Mouse (Mus musculus) brain, embryonic 14.5 days (tissue): ENCODE measurements around the gene Dnajb2. TPM values are rescaled to one million over a fixed set of nuclear protein-coding genes. Genes with fewer than 3 reads are reported as not detected.
A peak's percentile ranks its signal among the peaks of the same experiment; 100 is the strongest.
"Not testable (repeated sequence)": the region's sequence is repeated elsewhere in the genome, so short reads cannot be mapped to it uniquely, and the experiment has no call there.

ENCODE experiments used
- DNase-seq: peaks from one replicate; pipeline ENCODE4 v3.0.0-alpha.2; 2011; ENCODE audit warnings: low read depth
- CTCF ChIP-seq: fragments of 200-500 bp; IDR thresholded peaks from 2 replicates; pipeline ENCODE4 v1.5.1; 2012; ENCODE audit warnings: inconsistent platforms, mild to moderate bottlenecking, moderate library complexity, borderline replicate concordance; ENCODE audit not compliant: insufficient read depth, insufficient read length; ENCODE audit errors: extremely low read depth
- POLR2A ChIP-seq: fragments of 200-500 bp; IDR thresholded peaks from 2 replicates; pipeline ENCODE4 v1.6.1; 2012; ENCODE audit warnings: mild to moderate bottlenecking, inconsistent platforms, borderline replicate concordance; ENCODE audit not compliant: poor library complexity, insufficient read depth, insufficient read length, severe bottlenecking; ENCODE audit errors: extremely low read depth
- polyA plus RNA-seq: library from polyadenylated mRNA; depleted of rRNA; stranded (reverse); fragments of >200 nt; gene quantifications from 2 replicates; pipeline ENCODE4 v1.2.3, GENCODE M21; 2012

The Dnajb2 gene
- polyA plus RNA-seq, 1 experiment, result 53.3 TPM

DNA sequence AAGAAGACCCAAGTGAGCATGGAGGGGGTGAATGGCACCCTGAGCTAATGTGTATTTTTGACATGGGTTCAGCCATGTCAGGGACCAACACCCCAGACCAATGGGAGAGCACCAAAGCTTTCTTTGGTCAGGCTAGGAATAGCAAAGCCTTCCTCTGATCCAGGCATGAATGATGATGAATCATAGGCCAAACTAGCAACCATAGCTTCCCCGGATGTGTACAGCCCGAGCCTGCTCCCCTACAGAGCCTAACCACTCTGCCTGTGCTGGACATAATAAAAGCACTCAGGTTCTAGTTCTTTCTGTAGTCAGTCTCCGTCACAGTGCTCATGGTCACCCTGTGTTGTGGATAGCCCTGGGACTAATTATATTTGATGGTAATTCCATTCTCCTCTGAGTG is 14.7 kb upstream of the Dnajb2 start:
- TF ChIP-seq CTCF (no peak), POLR2A (no peak)
- no peak for DNase-seq

DNA sequence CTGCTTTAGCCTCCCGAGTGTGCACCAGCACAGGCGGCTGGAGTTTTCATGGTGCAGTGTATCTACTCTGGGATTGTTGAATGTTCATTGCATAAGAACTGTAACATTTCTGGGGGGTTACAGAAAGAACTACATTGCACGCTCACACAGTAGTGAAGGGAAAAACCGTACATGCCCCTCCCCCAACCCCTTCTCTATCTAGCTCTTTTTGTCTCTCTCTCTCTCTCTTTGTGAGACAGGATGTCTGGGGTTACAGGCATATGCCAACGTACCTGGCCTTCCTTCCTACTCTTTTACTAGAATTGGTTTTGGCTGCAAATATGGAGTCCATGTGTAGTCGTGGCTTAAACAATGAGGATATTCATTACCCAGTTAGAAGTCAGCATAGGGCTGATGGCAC is 13.3 kb upstream of the Dnajb2 start:
- TF ChIP-seq POLR2A (no peak), CTCF (no peak)
- no peak for DNase-seq

DNA sequence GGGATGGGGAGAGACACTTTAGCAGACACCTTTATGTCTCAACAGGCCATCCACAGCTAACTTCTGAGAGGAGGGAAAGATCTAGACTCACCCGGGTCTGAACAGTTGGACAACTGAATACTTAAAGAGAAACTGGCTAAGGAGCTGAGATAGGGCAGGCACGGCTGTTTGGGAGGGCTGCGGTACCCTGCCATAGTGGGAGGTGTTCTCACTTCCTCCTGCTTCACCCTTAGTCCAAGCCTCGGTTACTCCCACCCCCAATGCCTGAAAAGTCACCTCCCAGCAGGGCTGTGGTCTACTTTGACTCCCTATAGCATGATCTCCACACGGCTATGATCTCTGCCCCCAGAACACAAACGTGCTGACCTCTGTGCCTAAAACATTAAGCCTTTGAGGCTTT is 12.7 kb upstream of the Dnajb2 start:
- no peak for DNase-seq
- TF ChIP-seq CTCF, result no peak
- no peak for TF ChIP-seq POLR2A

DNA sequence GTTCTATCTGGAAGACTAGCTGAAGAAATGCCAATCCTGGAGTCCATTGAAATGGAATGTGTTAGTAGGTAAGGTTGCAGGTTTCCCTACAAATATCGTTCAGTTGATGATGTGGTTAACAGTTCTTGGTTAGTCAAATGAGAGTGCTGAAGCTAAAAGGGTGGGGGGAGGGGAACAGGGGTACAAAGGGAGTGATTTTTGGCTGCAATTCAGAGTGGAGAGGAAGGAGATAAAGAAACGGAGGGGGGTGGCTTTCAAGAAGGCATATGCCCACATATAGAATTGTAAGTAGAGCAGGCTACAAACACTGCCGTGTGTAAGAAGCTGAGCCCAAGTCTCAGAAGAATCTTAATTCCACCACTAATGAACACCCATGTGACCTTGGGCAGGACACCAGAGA is 10.7 kb upstream of the Dnajb2 start:
- DNase-seq, result no peak
- TF ChIP-seq CTCF, result no peak
- no peak for TF ChIP-seq POLR2A

DNA sequence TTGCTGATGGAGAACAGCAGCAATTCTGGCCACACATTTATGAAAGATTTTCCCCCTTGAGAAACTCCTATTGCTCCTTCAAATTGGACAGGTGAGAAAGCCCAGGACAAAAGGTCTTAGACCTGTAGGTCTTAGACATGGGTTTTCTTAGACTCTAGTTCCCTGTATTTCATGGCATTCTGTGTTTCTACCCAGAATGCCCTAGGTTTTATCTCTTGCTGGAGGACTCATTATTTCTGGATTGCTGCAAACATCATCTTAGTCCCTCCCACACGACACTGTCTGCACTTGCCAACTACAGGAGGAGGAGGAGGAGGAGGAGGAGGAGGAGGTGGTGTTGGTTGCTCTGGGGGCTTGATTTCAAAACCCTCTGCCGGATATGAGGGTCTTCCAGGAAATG is 10.1 kb upstream of the Dnajb2 start:
- no peak for DNase-seq
- TF ChIP-seq POLR2A (no peak), CTCF (no peak)

DNA sequence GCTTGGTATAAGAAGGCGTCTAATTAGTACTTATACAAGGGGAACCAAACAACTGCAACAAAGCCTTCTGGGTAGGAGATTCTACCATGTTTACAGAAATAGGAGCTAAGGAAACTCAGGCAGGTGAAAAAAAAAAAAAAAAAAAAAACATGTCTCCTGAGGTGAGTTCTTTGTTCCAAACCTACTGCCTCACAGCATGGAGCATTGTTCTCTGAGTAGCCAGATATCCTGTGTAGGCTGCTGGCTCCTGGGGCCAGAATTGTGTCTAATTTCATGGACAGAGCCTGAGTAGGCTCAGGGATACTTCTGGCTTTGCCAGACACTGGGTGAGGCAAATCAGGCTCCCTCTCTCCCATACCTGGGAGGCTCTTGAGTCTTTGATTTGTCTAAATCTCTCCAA is 8.6 kb upstream of the Dnajb2 start:
- no peak for DNase-seq
- TF ChIP-seq POLR2A, result no peak
- no peak for TF ChIP-seq CTCF

DNA sequence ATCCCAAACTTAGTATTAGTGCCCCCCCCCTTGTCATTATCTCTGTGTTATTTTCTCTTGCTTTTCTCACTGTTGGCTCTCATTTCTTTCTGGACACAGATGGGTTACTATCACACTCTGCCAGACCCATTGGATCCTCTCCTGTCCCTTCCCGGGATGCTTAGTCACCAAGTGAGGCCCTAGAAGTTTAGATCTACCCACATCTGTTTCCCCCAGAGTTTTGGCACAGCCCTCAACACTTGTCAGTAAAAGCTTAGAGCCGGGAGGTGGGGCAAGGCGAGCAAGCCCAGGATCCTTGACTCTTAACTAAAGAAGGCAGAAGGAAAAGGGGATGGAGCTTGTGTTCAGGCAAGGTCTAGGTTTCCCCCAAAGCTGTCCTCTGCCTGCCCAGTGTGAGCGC is 7.0 kb upstream of the Dnajb2 start:
- no peak for DNase-seq
- TF ChIP-seq CTCF, result no peak
- TF ChIP-seq POLR2A, result no peak

DNA sequence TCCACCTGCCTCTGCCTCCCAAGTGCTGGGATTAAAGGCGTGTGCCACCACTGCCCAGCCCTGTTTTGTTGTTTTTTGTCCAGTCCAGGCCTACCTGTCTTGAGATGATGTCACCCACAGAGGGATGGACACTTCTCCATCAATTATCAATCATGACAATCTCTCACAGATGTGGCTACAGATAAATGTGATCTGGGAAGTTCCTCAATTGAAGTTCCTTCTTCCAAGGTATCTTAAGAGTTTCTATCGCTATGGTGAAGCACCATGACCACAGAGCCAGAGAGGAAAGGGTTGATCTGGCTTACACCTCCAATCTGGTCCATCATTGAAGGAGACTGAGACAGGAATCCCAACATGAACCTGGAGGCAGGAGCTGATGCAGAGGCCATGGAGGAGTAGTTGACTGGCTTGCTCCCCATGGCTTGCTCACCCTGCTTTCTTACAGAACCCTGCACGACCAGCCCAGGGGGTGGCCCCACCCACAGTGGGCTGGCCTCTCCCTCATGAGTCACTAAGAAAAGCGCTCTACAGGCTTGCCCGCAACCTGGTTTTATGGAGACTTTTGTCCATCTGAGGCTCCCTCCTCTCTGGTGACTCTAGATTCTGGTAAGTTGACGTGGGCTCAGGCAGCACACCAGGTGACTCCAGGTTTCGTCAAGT is 5.7 kb upstream of the Dnajb2 start:
- no peak for TF ChIP-seq POLR2A
- TF ChIP-seq CTCF, result no peak
- no peak for DNase-seq

DNA sequence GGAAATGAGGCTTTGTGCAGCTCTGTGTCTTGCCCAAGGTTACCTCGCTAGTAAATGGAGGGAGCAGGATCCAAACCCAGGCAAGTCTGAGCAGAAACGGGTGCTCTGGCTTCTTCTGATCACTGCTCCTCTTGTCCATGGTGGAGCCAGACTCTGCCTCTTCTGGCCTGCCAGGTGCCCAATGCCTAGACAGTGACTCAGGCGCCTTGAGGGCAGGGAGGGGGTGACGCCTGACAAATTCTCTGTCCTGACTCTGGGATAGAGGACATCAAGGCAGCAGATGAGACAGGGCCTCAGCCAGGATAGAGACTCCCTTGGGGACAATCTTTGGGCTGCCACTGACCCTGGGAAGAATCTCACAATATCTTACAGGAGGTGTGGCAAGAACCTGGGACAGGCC is 5.0 kb upstream of the Dnajb2 start:
- no peak for DNase-seq

DNA sequence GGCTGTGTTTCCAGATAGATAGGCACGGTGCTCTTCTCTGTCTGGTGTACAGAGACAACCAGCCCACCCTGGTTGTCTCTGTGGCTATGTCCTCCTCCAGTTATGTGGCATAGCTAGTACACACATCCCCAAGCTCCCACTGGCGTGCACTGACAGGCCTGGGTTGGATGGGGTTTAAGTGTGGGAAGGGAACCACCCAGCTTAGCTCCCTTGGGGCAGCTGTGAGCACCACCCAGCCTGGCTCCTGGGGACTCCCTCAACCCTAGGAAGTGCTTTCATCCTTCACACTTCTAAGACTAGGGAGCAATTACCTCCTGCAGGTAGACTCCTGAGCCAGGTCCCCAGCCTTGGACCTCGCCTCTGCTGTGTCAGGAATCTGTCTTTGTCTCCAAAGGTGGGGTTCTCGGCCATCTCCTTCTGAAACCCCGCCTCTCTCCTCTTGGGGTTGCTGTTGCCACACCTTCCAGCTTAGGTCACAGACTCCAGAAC is 4.5 kb upstream of the Dnajb2 start, which contains the start of gene A630095N17Rik:
Gene A630095N17Rik, minus strand, starts transcription at position 439 of the 489 bp plus-strand sequence.
- no peak for TF ChIP-seq CTCF
- no peak for TF ChIP-seq POLR2A
- DNase-seq, result no peak

More for the DNA sequence above, 5.0 kb upstream of the Dnajb2 start:
- no peak for TF ChIP-seq CTCF
- TF ChIP-seq POLR2A, result no peak

DNA sequence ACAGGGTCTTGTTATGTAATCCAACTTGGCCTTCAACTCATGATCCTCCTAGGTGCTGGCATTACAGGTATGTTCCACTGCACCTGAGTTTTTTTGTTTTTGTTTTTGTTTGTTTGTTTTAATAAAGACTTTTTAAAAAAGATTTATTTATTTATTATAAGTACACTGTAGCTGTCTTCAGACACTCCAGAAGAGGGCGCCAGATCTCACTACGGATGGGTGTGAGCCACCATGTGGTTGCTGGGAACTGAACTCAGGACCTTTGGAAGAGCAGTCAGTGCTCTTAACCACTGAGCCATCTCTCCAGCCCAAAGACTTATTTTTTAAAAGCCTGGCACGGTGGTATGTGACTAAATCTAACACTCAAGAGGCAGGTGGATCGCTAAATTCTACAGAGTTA is 3.7 kb upstream of the Dnajb2 start:
- not testable (repeated sequence) for DNase-seq

DNA sequence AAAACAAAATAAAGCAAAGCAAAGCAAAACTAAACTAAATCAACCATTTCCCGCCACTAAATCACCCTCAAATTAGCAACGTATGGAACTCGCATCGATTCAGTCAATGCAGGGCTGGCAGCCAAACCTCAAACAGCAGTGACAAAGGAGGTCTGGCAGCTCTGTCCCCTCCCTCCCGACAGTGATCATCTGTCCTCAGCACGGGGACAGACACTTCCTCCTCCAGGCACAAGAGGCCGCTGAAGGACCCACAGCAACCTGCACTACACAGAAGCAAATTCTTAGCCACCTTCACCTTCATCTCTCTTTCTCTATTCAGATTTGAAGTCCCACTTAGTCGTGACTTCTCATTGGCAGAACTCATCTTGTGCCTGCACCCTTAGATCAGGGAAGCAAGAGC is 1.6 kb upstream of the Dnajb2 start:
- peak; percentile 94 for DNase-seq
- TF ChIP-seq POLR2A, result peak; percentile 15; the same call in 1 of the 2 replicates
- peak; percentile 75 for TF ChIP-seq CTCF
